Mouse (Mus musculus) olfactory bulb, adult 2 months (tissue): ENCODE data around the gene Palld.

Experiments
- CTCF ChIP-seq: fragments of 200-500 bp; IDR thresholded peaks from 2 replicates; pipeline ENCODE4 v1.5.1; 2012; ENCODE audit warnings: low read depth, mild to moderate bottlenecking, low read length, moderate library complexity; ENCODE audit not compliant: insufficient read depth
- POLR2A ChIP-seq: fragments of 200-500 bp; IDR thresholded peaks from 2 replicates; pipeline ENCODE4 v1.6.1; 2012; ENCODE audit warnings: mild to moderate bottlenecking, low read depth, low read length, moderate library complexity; ENCODE audit not compliant: insufficient read depth

DNA sequence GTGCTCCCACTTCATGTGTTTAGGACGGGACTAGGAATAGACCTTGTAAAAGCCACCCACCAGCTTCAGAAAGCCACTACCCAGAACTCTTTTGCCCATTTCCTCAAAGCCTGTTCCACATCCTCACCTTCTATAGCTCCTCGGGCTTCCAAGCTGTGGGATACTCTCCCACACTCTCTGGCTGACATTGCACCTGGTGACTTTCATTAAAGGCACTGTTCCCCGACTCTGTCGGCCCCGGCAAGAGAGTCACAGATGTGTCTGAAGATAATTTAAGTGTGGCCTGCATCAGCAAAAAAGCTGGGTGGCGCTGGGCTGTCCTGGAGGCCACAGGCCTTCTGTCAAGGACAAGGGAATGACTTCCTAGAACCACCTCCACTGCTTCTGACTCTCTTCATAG, 350.3 kb downstream of the Palld start:
- TF ChIP-seq CTCF: no peak
- no peak for TF ChIP-seq POLR2A
